Mouse (Mus musculus) bone marrow, adult 2 months (tissue): ENCODE measurements at regions not wholly inside any gene's neighbourhood (a gene's known extent, or its start where the extent isn't known, plus 50 kb on each side); places are given as distances from the start of the nearest gene placed in this dataset.

Experiments
- CTCF ChIP-seq: fragments of 200-500 bp; IDR thresholded peaks from 2 replicates; pipeline ENCODE4 v1.5.1; 2011; ENCODE audit warnings: low read length, control low read depth; ENCODE audit not compliant: control insufficient read depth, insufficient read depth
- POLR2A ChIP-seq: fragments of 200-500 bp; IDR thresholded peaks from 2 replicates; pipeline ENCODE4 v1.6.1; 2011; ENCODE audit warnings: low read depth, mild to moderate bottlenecking, control low read depth, low read length, borderline replicate concordance; ENCODE audit not compliant: control insufficient read depth

DNA sequence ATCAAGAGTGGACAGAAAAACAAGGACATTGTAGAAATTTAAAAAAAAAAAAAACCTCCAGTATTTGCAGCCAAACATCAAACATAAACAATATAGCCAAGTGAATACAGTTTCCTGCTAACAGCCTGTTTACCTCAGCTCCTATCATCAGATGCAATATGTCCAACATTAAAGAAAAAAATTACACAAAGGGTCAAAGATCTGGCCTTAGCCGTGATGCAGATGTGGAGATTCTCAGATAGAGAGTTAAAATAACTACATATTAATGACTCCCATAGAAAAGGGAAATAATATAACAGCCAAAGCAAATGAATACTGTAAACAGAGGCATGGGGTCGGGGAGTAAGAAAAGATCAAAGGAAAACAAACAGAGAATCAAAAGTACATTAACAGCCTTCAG, 259.8 kb downstream of the Kctd12 start:
- TF ChIP-seq CTCF (no peak), POLR2A (no peak)
